Mouse (Mus musculus) thymus, postnatal 14 days (tissue): ENCODE measurements around the gene Ppfia2.

Source experiments
- DNase-seq: peaks from one replicate; pipeline ENCODE4 v3.0.0; 2021

The Ppfia2 gene

GRCm38 (mm10) chr10:106469855-106470532 lies at the start of gene Ppfia2:
Gene Ppfia2 (plus strand): TSS chr10:106470339.
- DNase-seq = no peak

DNA sequence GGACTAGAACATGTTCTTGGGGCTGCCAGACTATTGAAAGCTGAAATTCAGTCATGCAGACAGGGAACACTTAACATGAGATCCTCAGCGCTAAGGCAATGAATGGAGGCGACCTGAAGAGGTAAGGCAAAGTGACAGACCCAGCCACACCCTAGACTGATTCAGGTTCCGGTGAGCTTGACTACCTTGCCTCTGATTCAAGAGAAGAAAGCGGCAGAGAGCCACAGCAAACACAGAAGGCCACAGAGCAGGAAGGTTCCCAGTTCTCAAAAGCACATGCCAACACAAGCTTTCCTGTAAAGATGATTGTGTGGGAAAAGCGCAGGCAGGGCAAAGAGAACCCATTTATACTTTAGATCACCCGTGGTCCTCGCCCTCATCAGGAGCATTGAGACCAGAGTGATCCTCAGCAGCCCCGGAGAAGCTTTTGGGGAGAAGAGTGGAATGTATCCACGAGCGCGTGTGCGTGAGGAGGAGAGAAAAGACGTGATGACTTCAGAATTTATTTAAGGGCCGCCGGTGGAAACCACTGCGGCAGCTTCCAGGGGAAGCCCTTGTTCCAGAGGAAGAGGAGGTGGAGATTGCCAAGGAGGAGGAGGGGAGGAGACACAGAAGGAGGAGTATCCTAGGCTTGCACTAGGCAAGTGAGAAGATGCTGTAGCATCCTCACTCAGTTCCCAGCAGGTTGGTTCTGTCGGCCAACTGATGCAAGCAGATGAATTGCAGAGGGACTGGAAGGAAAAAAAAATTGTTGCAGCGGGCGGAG lies 1.0 kb upstream of the Ppfia2 start:
- no peak for DNase-seq

- no peak for DNase-seq
These were observed 530 bp downstream of the Ppfia2 start for GRCm38 (mm10) chr10:106470533-106471205.

- no peak for DNase-seq
These were observed 39.4 kb downstream of the Ppfia2 start for GRCm38 (mm10) chr10:106509281-106510165.

DNA sequence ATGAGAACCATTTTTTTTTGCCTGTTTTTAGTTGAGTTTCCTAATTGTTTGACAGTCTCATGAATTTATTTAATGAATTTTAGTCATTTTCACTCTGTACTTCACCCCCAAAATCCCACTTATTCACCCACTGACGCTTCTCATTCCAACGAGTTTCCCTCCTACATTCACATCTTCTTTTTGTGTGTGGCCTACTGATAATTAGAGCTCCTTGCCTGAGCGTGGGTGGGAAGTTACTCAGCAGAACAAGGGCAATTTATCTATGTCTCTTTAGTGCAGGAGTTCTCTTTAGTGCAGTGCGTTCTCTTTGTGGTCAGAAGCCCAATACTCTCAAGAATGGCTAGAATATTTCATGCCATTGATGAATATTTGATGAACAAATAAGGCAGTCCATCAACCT lies 95.9 kb downstream of the Ppfia2 start:
- DNase-seq = no peak

DNA sequence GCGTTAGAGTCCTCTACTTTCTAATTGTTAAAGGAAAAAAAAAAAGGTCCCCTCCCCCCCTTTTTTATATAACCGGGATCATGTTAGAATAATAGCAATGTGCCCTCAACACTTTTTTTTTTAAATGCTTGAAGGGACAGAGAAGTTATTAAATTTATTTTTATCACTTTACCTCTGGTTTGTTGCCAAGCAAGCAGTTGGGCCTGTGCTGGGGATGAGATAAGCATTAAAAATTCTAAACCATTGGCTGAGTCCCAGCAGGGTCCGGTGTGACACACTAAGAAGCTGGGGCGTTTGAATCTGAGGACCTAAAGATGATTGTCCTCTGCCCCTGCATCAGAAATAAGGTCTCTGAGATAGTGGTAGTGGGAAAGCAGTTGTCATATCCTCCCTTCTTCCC lies 114.9 kb downstream of the Ppfia2 start:
- no peak for DNase-seq

GRCm38 (mm10) chr10:106585476-106586080 lies 115.4 kb downstream of the Ppfia2 start:
- no peak for DNase-seq

GRCm38 (mm10) chr10:106587817-106588216 lies 117.7 kb downstream of the Ppfia2 start:
- no peak for DNase-seq

DNA sequence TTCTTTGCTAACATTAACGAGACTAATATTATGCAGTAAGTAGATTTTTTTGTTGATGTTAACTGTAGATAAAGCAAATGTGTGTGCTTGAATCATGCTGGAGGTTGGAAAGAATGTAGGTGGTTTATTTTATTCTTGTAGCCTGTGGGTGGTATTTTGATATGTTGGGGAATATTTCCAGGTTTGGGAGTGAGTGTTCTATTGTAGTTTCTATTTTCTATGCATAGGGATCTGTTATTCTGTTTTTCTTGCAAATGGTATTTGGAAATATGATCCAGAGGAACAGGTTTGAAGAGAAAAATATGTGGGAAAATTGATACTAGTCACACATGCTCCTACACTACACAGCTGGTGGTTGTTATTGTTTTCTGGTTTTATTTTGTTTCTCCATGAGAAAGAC lies 120.8 kb downstream of the Ppfia2 start:
- DNase-seq = no peak

DNA sequence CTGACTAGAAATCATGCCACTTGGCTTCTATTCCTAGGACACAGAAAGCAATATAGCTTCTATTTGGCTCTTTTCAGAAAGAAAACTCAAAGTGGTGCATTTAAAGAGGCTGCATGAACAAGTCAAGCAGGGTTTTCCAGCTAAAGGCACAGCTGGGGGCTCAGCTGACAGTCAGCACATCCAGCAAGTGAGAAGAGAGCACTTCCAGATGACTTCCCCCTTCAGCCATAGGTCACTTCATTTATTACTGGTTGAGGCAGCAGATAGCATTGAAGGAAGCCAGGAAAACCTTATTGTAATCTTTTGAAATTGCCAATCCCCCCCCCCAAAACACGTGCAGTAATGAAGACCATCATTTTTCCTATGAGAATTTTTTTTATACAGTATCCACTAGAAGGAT lies 126.8 kb downstream of the Ppfia2 start:
- DNase-seq = no peak

DNA sequence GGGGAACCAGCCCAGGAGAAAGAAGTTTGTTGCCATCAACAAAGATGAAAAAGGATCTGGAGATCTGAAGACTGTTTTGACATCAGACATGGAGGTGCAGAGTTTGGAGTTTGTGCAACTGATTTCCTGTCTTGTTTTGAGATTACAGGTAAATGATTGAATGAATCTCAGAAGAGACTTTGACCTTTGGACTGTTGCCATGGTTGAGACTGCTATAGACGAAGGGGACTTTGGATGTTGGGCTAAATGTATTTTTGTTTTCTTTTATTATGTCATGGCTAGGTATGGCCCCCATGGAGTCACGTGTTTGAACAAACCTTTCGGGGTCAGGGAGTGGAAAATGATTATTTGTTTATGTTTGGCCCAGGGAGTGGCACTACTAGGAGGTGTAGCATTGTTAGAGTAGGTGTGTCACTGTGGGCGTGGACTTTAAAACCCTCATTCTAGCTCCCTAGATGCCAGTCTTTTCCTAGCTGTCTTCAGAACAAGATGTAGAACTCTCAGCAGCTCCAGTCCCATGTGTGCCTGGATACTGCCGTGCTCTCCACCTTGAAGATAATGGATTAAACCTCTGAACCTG lies 133.3 kb downstream of the Ppfia2 start:
- no peak for DNase-seq

GRCm38 (mm10) chr10:106609177-106609981 lies 139.2 kb downstream of the Ppfia2 start:
- DNase-seq = no peak

GRCm38 (mm10) chr10:106610222-106610621 lies 140.1 kb downstream of the Ppfia2 start:
- DNase-seq = no peak

DNA sequence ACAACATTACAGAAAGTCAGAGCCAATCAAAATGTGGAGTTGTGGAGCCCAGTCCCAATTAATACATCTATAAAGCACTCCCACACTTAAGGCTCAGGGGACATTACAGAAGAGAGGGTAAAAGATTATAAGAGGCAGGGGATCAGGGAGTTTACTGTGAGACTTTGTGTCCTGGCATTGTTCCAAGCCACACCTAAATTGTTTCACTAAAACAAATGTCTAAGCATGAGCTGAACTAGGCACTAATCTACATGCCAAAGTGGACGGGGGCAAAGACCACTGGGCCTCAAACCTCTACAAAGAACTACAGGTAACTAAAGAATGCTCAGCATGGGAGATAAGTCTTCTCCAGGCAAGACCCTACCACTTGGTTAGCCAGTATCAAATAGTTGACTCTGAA lies 148.1 kb downstream of the Ppfia2 start:
- no peak for DNase-seq

- no peak for DNase-seq
These were observed 150.8 kb downstream of the Ppfia2 start for GRCm38 (mm10) chr10:106620952-106621351.

- no peak for DNase-seq
These were observed 153.2 kb downstream of the Ppfia2 start for GRCm38 (mm10) chr10:106623342-106623741.

GRCm38 (mm10) chr10:106632171-106632935 lies 162.2 kb downstream of the Ppfia2 start:
- DNase-seq = no peak

- no peak for DNase-seq
These were observed 163.8 kb downstream of the Ppfia2 start for GRCm38 (mm10) chr10:106633898-106634297.

DNA sequence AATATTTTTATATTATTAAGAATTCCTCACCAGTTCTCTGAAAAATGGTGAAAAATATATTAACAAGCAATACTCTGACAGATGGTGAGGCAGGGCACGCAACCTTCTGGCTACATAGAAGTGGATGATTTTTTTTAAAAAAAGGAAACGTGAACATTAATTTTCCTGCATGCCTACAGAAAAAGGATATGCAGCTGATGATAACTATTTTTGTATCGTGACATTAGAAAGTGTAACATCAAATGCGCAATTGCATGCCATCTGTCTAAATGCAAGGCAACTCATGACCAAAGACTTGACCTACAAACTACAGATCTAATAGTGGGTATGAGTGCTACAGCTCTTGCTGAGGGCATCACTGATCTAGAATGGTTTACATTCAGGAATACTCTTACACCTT lies 182.1 kb downstream of the Ppfia2 start:
- DNase-seq = no peak

GRCm38 (mm10) chr10:106665221-106665620 lies 195.1 kb downstream of the Ppfia2 start:
- DNase-seq = no peak
